Mouse (Mus musculus): ENCODE data around the gene Mbl2. TPM values are rescaled to one million over a fixed set of nuclear protein-coding genes. Genes with fewer than 3 reads are reported as not detected.

Gene Mbl2
- not detected for total RNA-seq (2023)

GRCm38 (mm10) chr19:30232691-30233090, at the start of gene Mbl2:
Gene Mbl2, plus strand, starts transcription at chr19:30232942.

Other genes starting within 250 kb of the Mbl2 start
- gene Trpd52l3, start 229.2 kb upstream of the Mbl2 start, total RNA-seq (2023) = not detected
- gene Uhrf2, start 202.4 kb upstream of the Mbl2 start, total RNA-seq (2023) = 97.3 TPM
- 0.88 TPM for gene Gldc, start 57.5 kb upstream of the Mbl2 start, total RNA-seq (2023)